Mouse (Mus musculus) G1E-ER4 (cell line): ENCODE data around the gene Shank2. TPM values are rescaled to one million over a fixed set of nuclear protein-coding genes. Genes with fewer than 3 reads are reported as not detected.

Source experiments
- GATA1 ChIP-seq: IDR thresholded peaks from one replicate; pipeline ENCODE4 v1.8.0; 2012; ENCODE audit warnings: low read length, inconsistent platforms
- polyA plus RNA-seq: library from polyadenylated mRNA; stranded (reverse); fragments of >175 nt; gene quantifications from 2 replicates; pipeline ENCODE4 v1.2.3, GENCODE M21; 2012

The Shank2 gene
- polyA plus RNA-seq, 1 experiment = not detected

GRCm38 (mm10) chr7:144206254-144206653, 204.5 kb downstream of the Shank2 start:
- TF ChIP-seq GATA1 = no peak

DNA sequence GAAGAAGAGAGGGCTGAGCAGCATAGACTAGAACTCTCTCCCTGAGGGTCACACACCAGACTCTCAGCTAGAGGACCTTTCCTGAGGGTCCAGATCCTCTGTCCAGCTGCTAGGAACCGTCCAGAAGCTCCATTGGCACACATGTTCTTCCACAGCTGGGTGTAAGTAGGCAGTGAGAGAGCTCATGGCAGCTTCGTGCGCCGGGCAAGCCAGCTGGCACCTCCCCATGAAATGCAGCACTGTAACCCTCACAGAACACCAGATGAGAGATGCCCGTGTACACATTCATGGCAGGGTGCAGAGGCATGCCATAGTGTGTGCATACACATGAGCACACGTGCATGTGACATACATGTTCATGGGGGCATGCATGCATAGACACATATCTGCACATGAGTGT, 205.4 kb downstream of the Shank2 start:
- no peak for TF ChIP-seq GATA1

GRCm38 (mm10) chr7:144207849-144208248, 206.1 kb downstream of the Shank2 start:
- no peak for TF ChIP-seq GATA1

GRCm38 (mm10) chr7:144208628-144209027, 206.9 kb downstream of the Shank2 start:
- no peak for TF ChIP-seq GATA1

- no peak for TF ChIP-seq GATA1
Measured at GRCm38 (mm10) chr7:144210526-144210925, 208.8 kb downstream of the Shank2 start.

DNA sequence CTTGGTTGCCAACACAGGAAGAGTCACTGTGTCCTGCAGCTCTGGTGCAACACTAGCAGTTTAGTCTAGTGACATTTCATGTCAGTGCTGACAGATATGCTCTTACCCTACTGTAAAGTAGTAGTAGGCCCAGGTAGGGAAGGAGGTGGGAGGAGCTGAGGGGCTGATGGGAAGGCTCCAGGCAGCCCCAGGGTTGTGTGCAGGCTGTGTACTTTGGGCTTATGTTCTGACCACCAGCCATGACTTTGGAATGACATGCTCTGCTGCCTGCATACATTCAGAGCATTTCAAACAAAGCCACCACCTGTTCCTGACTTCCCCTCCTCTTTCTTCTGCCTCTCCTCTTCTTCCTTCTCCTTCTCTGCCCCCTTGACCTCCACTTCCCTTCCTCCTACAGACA, 211.0 kb downstream of the Shank2 start:
- no peak for TF ChIP-seq GATA1

DNA sequence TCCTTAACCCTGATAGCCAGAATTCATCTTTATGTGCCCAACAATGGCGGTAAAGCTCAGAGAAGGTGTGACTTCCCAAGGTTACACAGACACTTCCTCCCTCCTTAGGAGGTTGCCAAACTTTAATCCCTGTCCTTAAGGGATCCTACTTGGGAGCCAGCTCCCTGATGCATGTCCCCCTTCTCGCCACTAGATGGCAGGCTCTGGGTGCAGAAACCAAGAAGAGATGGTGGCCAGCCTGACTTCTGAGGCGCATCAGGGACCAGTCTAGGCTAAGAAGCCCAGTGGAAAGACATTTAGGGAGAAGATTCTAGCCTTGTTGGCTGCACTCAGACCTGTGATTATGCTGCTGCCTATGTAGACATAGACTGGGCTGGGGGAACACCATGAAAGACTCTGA, 215.5 kb downstream of the Shank2 start:
- no peak for TF ChIP-seq GATA1

DNA sequence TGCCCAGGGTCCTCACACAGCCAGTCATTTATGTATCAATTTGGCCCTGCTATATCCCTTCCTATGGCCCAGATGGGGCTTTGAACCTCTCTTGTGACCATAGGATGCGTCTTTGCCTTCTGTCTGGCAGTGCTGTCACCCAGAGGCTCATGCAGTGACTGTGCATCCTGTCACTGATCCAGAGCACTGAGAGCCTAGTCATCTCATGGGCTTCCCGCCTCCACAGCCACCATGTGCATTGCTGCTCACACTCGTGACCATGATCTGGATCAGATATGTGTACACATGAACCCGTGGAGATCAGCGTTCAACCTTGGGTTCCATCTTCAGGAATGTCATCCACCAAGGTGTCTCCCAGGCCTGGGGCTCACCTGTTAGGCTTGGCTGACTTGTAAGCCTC, 227.0 kb downstream of the Shank2 start:
- TF ChIP-seq GATA1 = no peak

- TF ChIP-seq GATA1 = no peak
Measured at GRCm38 (mm10) chr7:144229421-144229820, 227.7 kb downstream of the Shank2 start.

DNA sequence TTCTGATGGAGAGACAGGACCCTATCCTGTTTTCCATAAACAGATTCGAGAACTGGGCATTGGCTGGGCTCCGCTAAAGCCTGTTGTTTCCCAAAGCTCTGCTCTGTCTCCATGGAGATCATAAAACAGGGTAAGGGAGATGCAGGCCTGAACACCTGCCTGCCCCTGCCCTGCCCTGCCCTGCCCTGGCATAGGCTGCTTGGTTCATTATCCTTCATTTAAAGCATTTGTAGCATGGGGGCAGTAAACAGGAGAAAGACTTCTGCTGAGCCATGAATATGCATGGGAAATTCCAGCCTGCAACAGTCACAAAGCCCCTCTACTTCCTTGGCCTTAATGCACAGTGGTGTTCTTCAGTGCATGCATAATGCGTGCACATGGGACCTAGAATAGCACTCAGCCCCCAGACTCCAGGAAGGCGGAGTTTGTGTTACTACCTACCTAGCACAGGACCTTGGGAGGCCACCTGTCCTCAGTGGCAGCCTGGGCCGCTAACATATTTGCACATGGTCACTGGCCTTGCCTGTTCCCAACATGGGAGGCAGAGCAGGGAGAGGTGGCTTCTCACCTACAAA, 230.5 kb downstream of the Shank2 start:
- TF ChIP-seq GATA1 = no peak

GRCm38 (mm10) chr7:144233479-144233878, 231.8 kb downstream of the Shank2 start:
- no peak for TF ChIP-seq GATA1

DNA sequence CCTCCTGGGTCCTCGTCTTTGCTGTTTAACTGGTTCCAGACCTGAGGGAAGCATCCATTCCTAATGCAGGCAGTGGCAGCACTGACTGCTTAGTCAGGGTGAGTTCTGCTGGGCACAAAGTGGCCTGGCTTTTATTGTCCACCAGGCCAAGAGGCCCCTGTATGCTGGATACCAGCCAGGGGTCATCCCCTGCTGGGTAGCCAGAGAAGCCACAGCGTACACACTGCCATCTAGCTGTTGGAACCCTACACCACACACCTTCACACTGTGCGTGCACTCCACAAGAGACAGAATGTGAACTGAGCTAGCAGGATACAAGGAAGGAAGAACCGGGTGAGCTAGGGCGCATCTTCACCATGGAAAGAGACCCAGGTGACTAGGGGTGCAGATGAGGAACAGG, 233.1 kb downstream of the Shank2 start:
- TF ChIP-seq GATA1 = no peak

DNA sequence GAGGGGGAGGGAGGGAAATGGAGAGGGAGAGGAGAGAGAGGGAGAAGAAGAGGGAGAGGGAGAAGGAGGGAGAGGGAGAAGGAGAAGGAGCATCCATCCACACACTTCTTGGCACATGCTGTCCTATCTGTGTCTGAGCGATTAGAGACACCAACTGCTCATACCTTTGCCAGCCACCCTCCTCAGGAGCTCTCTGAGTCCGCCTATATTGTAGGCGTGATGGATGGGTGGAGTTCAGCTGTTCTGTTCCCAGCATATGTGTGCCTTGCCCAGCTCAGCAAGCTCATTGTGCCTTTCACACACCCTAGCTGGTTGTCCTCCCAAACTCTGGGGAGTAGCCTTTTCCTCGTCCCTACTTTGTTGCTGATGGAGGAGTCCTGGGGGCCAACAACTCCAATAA, 233.8 kb downstream of the Shank2 start:
- TF ChIP-seq GATA1 = no peak

- TF ChIP-seq GATA1 = no peak
Measured at GRCm38 (mm10) chr7:144236802-144237201, 235.1 kb downstream of the Shank2 start.

DNA sequence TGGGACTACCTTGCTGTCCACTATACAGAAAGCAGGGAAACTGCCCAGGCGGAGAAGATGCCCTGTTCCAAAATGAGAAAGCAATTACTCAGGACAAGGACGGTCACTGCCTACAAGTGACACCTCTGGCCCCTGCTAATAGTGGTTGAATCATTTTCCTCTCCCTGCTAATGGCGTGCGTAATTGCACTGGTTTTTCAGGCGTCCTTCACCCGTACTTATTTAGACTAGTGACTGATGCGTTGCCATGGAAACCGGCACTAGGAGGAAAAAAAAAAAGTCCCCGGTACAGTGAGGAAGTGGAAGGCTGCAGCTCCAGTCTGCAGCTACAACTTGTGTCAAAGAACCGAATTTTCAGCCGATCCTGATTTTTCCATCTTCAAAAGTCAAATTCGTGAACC, 236.7 kb downstream of the Shank2 start:
- TF ChIP-seq GATA1 = no peak

DNA sequence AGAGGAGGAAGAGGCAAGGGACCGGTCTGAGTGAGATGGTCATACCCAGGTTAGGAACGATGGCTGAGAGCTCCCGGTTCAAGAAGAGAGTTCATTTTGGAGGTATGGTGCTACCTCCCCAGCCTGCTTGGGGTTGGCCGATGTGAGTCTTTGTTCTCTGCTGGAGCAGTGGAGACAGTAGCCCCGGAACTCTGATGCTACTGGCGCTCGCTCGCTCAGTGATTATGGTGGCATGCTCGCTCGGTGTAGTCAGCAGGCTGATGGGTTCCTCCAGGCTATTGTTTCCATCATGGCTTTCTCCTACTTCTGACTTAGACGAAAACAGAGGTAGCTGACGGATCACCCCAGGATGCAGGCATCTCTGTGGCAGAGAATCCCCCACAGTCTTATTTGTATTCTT, 237.3 kb downstream of the Shank2 start:
- no peak for TF ChIP-seq GATA1

GRCm38 (mm10) chr7:144239571-144240370, 238.0 kb downstream of the Shank2 start:
- no peak for TF ChIP-seq GATA1
